Mouse (Mus musculus): ENCODE results near the gene Tmem171. TPM values are rescaled to one million over a fixed set of nuclear protein-coding genes. Genes with fewer than 3 reads are reported as not detected.

The Tmem171 gene
- polyA plus RNA-seq, 1 experiment, result not detected

DNA sequence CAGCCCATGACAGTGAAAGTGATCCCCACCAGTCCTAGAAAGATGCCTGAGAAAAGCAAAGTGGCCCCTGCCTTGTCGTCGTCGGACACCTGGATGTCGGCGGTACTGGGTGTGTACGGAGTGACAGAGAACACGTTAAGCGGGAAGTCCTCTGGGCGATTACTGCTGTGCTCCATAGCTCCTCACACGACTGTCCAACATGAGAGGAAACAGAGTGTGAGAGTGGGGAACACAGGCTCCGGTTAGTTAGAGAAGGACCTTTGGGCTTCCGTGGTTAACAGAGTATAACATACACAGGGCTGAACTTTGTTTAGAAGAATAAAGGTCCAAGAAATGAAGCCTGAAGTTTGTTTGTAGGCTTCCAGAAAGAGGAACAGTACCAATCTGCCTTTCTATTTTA lies 57.5 kb downstream of the Tmem171 start, which contains the start of gene Tmem174:
Tmem174 (minus strand) TSS at position 266 of the 400 bp plus-strand sequence.
- 91% methylated on average over 12 of the region's 12 CpGs for WGBS
- no peak for TF ChIP-seq CTCF (IDR thresholded peaks at IDR 0.05; ENCODE audit: insufficient read depth, low read depth, low read length)
- TF ChIP-seq POLR2A (IDR thresholded peaks at IDR 0.05; ENCODE audit: insufficient read depth, low read depth, low read length), result no peak
- no peak within 1 kb of the TSS for H3K4me3 ChIP-seq (ENCODE audit: insufficient read depth, low read depth, low read length)

GRCm38 (mm10) chr13:98636571-98636970 lies 58.1 kb downstream of the Tmem171 start:
- Histone ChIP-seq H3K27ac (ENCODE audit: insufficient read depth, low read depth, low read length) (no peak overlapping the region), H3K4me1 (ENCODE audit: control insufficient read depth, insufficient read depth, low read length) (peaks cover 6% of the 10 kb centered on the region; the same call in 1 of the 2 replicates), H3K4me3 (ENCODE audit: insufficient read depth, low read depth, low read length) (no peak overlapping the region)
- WGBS, result 73% methylated on average over 18 of the region's 18 CpGs
- TF ChIP-seq POLR2A (IDR thresholded peaks at IDR 0.05; ENCODE audit: insufficient read depth, low read depth, low read length), result no peak
- TF ChIP-seq CTCF (IDR thresholded peaks at IDR 0.05; ENCODE audit: insufficient read depth, low read depth, low read length), result no peak

More for the DNA sequence above, 57.5 kb downstream of the Tmem171 start, which contains the start of gene Tmem174:
- H3K27ac ChIP-seq (ENCODE audit: insufficient read depth, low read depth, low read length), result no peak within 1 kb of the TSS
- peaks cover 6% of the 10 kb centered on the region; the same call in 1 of the 2 replicates for H3K4me1 ChIP-seq (ENCODE audit: control insufficient read depth, insufficient read depth, low read length)

Other genes with a start within 250 kb of the Tmem171 start
- gene Gm10320, start 202.8 kb downstream of the Tmem171 start, polyA plus RNA-seq (2012; ENCODE audit: insufficient read depth, insufficient read length, low replicate concordance, missing spikeins), result not detected in 2 replicates
- gene Tmem174, start 57.4 kb downstream of the Tmem171 start, polyA plus RNA-seq (2012; ENCODE audit: insufficient read depth, insufficient read length, low replicate concordance, missing spikeins), result not detected in 2 replicates
- not detected in 2 replicates for gene Fcho2, start 120.6 kb upstream of the Tmem171 start, polyA plus RNA-seq (2012; ENCODE audit: insufficient read depth, insufficient read length, low replicate concordance, missing spikeins)
- gene Tnpo1, start 231.6 kb upstream of the Tmem171 start, polyA plus RNA-seq (2012; ENCODE audit: insufficient read depth, insufficient read length, low replicate concordance, missing spikeins), result 108 TPM in 1 of 2 replicates, not detected in the other